ENCODE assay signal across 9 mouse cellular contexts in the genomic region with DNA sequence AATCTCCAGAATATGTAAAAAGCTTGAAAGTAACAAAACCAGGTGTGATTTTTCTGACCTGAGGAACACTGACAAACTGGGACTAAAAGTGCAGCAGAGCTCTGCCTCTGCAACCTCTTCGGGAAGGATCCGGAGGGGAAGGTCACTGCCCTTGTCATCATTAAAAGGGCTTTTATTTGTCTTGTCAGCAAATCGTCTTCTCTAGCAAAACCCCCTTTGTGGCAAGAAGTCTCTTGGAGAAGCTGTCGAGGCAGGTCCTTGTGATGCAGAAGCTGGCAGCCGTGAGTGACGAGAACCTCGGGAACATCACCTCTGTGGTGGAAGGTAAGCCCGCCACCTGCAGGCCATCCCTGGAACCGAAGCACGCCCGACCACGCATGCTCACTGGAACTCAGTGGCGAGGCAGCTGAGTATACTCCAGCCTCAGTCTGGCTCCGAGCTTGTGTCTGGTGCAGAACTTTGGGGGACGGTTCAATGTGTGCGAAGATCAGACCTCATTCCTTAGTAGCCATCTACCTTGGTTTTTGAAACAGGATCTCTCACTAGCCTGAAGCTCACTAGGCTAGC. TPM values are rescaled to one million over a fixed set of nuclear protein-coding genes. Genes with fewer than 3 reads are reported as not detected.
DNase-seq lines count a peak whose midpoint lies in the region; ATAC-seq and TF ChIP-seq lines count a peak whose summit lies in the region.
"Had no signal": no experiment of that assay in that cellular context is flagged by ENCODE, and none has a peak within 500 bp of the region (broad histone marks: within the 10 kb centered on the region; RNA-seq: fewer than 3 reads in every experiment).

No protein-coding gene starts in this region.

- peak; percentile 77 for TF ChIP-seq RAD21 in CH12.LX (IDR thresholded peaks at IDR 0.05; ENCODE audit: low read depth, low read length)

- TF ChIP-seq EP300 in CH12.LX (IDR thresholded peaks at IDR 0.05; ENCODE audit: low read length): no peak

- H3K4me1 ChIP-seq in CH12.LX (ENCODE audit: control insufficient read depth in 1 of 2, insufficient read depth in 2 of 2): peaks cover 0 to 11% of the 10 kb centered on the region in 2 experiments; a peak in 2 of 4 replicates
- H3K4me1 ChIP-seq in forebrain, embryonic 12.5 days: peaks cover 14% of the 10 kb centered on the region
- H3K4me1 ChIP-seq in heart, embryonic 16.5 days (ENCODE audit: control insufficient read depth, insufficient read depth, low read length): peaks cover 12% of the 10 kb centered on the region
- H3K4me1 ChIP-seq in liver, embryonic 15.5 days (replicated peaks): peaks cover 4% of the 10 kb centered on the region; the same call in 1 of the 2 replicates
- peaks cover 5% of the 10 kb centered on the region; the same call in 1 of the 2 replicates for H3K4me1 ChIP-seq in neural tube, embryonic 15.5 days

- dilution Hi-C loops in CH12.LX (cut with MboI; ENCODE audit: extremely low pct_ligation_motif_present, extremely low pct_unique_long_range_greater_than_20kb, low sequenced_read_pairs): no loop called here

- no peak for TF ChIP-seq POLR2A in CH12.LX (IDR thresholded peaks at IDR 0.05; ENCODE audit: low read depth, low read length)

- ATAC-seq in forebrain, embryonic 12.5 days (ENCODE audit: low FRiP score): peak; percentile 89
- peak; percentile 49; the same call in 1 of the 2 replicates for ATAC-seq in heart, embryonic 16.5 days (replicated peaks; ENCODE audit: extremely low read depth, insufficient read depth, low FRiP score)
- ATAC-seq in liver, embryonic 15.5 days (ENCODE audit: insufficient read depth): no peak
- ATAC-seq in neural tube, embryonic 15.5 days (ENCODE audit: low FRiP score): peak; percentile 92

- no peaks in the 10 kb centered on the region for H3K79me2 ChIP-seq in CH12.LX (replicated peaks; ENCODE audit: control insufficient read depth, extremely low read depth, insufficient read depth, poor library complexity, severe bottlenecking)

- WGBS in forebrain, embryonic 12.5 days: 8% methylated on average over 16 of the region's 16 CpGs
- WGBS in heart, embryonic 16.5 days: 14% methylated on average over 16 of the region's 16 CpGs
- WGBS in liver, embryonic 15.5 days (ENCODE audit: insufficient replicate concordance): 34% methylated on average over 16 of the region's 16 CpGs
- 9% methylated on average over 16 of the region's 16 CpGs for WGBS in neural tube, embryonic 15.5 days

- peaks cover 32 to 80% of the 10 kb centered on the region in 2 experiments for H3K36me3 ChIP-seq in CH12.LX (replicated peaks in 1 of 2; ENCODE audit: control insufficient read depth in 1 of 2, insufficient read depth in 1 of 2, low read length in 1 of 2)
- no peaks in the 10 kb centered on the region for H3K36me3 ChIP-seq in forebrain, embryonic 12.5 days (replicated peaks)
- H3K36me3 ChIP-seq in heart, embryonic 16.5 days (ENCODE audit: control insufficient read depth, insufficient read depth): peaks cover 17% of the 10 kb centered on the region
- peaks cover 5% of the 10 kb centered on the region; the same call in 1 of the 2 replicates for H3K36me3 ChIP-seq in liver, embryonic 15.5 days (replicated peaks)
- H3K36me3 ChIP-seq in neural tube, embryonic 15.5 days: peaks cover 46% of the 10 kb centered on the region

- no peaks in the 10 kb centered on the region for H3K27me3 ChIP-seq in CH12.LX (replicated peaks)
- H3K27me3 ChIP-seq in forebrain, embryonic 12.5 days: 0 out of 2 replicates have a peak, but pooled peaks cover 4% of the 10 kb centered on the region
- no peaks in the 10 kb centered on the region for H3K27me3 ChIP-seq in heart, embryonic 16.5 days (ENCODE audit: control insufficient read depth, insufficient read depth, low read length)
- no peaks in the 10 kb centered on the region for H3K27me3 ChIP-seq in liver, embryonic 15.5 days
- H3K27me3 ChIP-seq in neural tube, embryonic 15.5 days (replicated peaks): no peaks in the 10 kb centered on the region

- H3K4me3 ChIP-seq in CH12.LX (replicated peaks in 1 of 3; ENCODE audit: low read depth in 2 of 3, low read length in 2 of 3, poor library complexity in 1 of 3): no peak overlapping the region
- no peak overlapping the region for H3K4me3 ChIP-seq in forebrain, embryonic 12.5 days (replicated peaks)
- 0 out of 2 replicates have a peak overlapping the region, but pooled peaks have one; percentile 10 for H3K4me3 ChIP-seq in heart, embryonic 16.5 days (ENCODE audit: low read length)
- H3K4me3 ChIP-seq in liver, embryonic 15.5 days (replicated peaks): no peak overlapping the region
- H3K4me3 ChIP-seq in neural tube, embryonic 15.5 days (replicated peaks): no peak overlapping the region

- no peak overlapping the region for H3K4me2 ChIP-seq in CH12.LX (ENCODE audit: insufficient read depth, low read depth, poor library complexity, severe bottlenecking)
- peak overlapping the region; percentile 29 for H3K4me2 ChIP-seq in forebrain, embryonic 12.5 days
- peak overlapping the region; percentile 39 for H3K4me2 ChIP-seq in heart, embryonic 16.5 days (ENCODE audit: low read depth, low read length)
- peak overlapping the region; percentile 41 for H3K4me2 ChIP-seq in liver, embryonic 15.5 days
- H3K4me2 ChIP-seq in neural tube, embryonic 15.5 days: peak overlapping the region; percentile 42

- no peak overlapping the region for H3K27ac ChIP-seq in CH12.LX (ENCODE audit: insufficient read depth, low read depth)
- no peak overlapping the region for H3K27ac ChIP-seq in forebrain, embryonic 12.5 days
- H3K27ac ChIP-seq in heart, embryonic 16.5 days (ENCODE audit: low read length): no peak overlapping the region
- no peak overlapping the region for H3K27ac ChIP-seq in liver, embryonic 15.5 days (replicated peaks)
- no peak overlapping the region for H3K27ac ChIP-seq in neural tube, embryonic 15.5 days (replicated peaks)
- H3K27ac ChIP-seq: macrophage had no signal

- H3K9me3 ChIP-seq in CH12.LX (replicated peaks; ENCODE audit: low read length): peaks cover 2% of the 10 kb centered on the region
- H3K9me3 ChIP-seq in forebrain, embryonic 12.5 days: no peaks in the 10 kb centered on the region
- H3K9me3 ChIP-seq in heart, embryonic 16.5 days (replicated peaks; ENCODE audit: control insufficient read depth, low read length): no peaks in the 10 kb centered on the region
- no peaks in the 10 kb centered on the region for H3K9me3 ChIP-seq in liver, embryonic 15.5 days (replicated peaks)
- no peaks in the 10 kb centered on the region for H3K9me3 ChIP-seq in neural tube, embryonic 15.5 days (replicated peaks)

- DNase-seq in CH12.LX (ENCODE audit: extremely low read depth): peak; percentile 71
- DNase-seq in c-Kit-positive CD71-positive TER-119-negative erythroid progenitor cells, embryonic 14.5 days (ENCODE audit: low read depth): peak; percentile 53
- peak; percentile 89 to 95 for DNase-seq in kidney, postnatal 36 days
- peak; percentile 79 for DNase-seq in testis, postnatal 14 days (ENCODE audit: low spot score)

- H3K9ac ChIP-seq in CH12.LX (ENCODE audit: insufficient read depth, low read depth): no peak overlapping the region
- no peak overlapping the region for H3K9ac ChIP-seq in forebrain, embryonic 12.5 days
- H3K9ac ChIP-seq in heart, embryonic 16.5 days (ENCODE audit: low read length): peak overlapping the region; percentile 3; the same call in 1 of the 2 replicates
- H3K9ac ChIP-seq in liver, embryonic 15.5 days: no peak overlapping the region
- no peak overlapping the region for H3K9ac ChIP-seq in neural tube, embryonic 15.5 days (replicated peaks)

- in situ Hi-C loops in CH12.LX (cut with MboI; ENCODE audit: low pct_ligation_motif_present, low pct_unique_long_range_greater_than_20kb, low sequenced_read_pairs): loop anchor here (25.0 kb wide), 1 partner anchor 199 kb away; no protein-coding TSS in a partner anchor

- TF ChIP-seq CTCF in CH12.LX (conservative IDR thresholded peaks at IDR 0.05 in 1 of 2, IDR thresholded peaks at IDR 0.05 in 1 of 2; ENCODE audit: low read depth in 2 of 2, low read length in 2 of 2): peak; percentile 53 to 84; a peak in 3 of 4 replicates

TF ChIP-seq in CH12.LX, 34 proteins besides CTCF, POLR2A, EP300 and RAD21:
- TF ChIP-seq MAFK (IDR thresholded peaks at IDR 0.05; ENCODE audit: insufficient replicate concordance, low read length): peak; percentile 67; the same call in 1 of the 2 replicates
- TF ChIP-seq NRF1 (IDR thresholded peaks at IDR 0.05; ENCODE audit: low read depth, low read length): peak; percentile 90
- no peak for TF ChIP-seq USF2 (conservative IDR thresholded peaks at IDR 0.05; ENCODE audit: low read depth, low read length)
- TF ChIP-seq SMC3 (IDR thresholded peaks at IDR 0.05; ENCODE audit: low read depth, low read length): peak; percentile 81
- no peak for TF ChIP-seq IRF4 (IDR thresholded peaks at IDR 0.05; ENCODE audit: low read depth, low read length)
- no peak for TF ChIP-seq RCOR1 (conservative IDR thresholded peaks at IDR 0.05; ENCODE audit: low read depth, low read length)
- 0 out of 2 replicates have a peak, but pooled peaks have one; percentile 16 for TF ChIP-seq BHLHE40 (IDR thresholded peaks at IDR 0.05; ENCODE audit: low read depth, low read length)

RNA-seq across cellular contexts. Expression of a gene that starts 27.5 kb away (rescaled TPM):
- not detected in 2 replicates for total RNA-seq in CH12.LX (2012; rRNA removed)
- not detected in 2 replicates for total RNA-seq in CH12.LX (2014; rRNA removed)
- polyA plus RNA-seq in CH12.LX (2012; ENCODE audit: insufficient read length, low read depth): not detected in 2 replicates
- polyA plus RNA-seq in forebrain, embryonic 12.5 days (2016; fragmentation: Nextera tagmentation; extraction: Ambion mirVana): not detected in 2 replicates
- polyA plus RNA-seq in heart, embryonic 16.5 days (2015; fragmentation: Nextera tagmentation; extraction: Ambion mirVana): not detected in 2 replicates
- not detected in 2 replicates for polyA plus RNA-seq in liver, embryonic 15.5 days (2015; fragmentation: Nextera tagmentation; extraction: Ambion mirVana)
- polyA plus RNA-seq in neural tube, embryonic 15.5 days (2015; fragmentation: Nextera tagmentation; extraction: Ambion mirVana): not detected in 2 replicates
- polyA plus RNA-seq: macrophage had no signal

RNA-seq across cellular contexts. Expression of a gene that starts 48.2 kb away (rescaled TPM):
- total RNA-seq in CH12.LX (2012; rRNA removed) (117 and 138 TPM in 2 replicates), CH12.LX (2014; rRNA removed) (166 and 191 TPM in 2 replicates)
- polyA plus RNA-seq in CH12.LX (2012; ENCODE audit: insufficient read length, low read depth): 164 and 166 TPM in 2 replicates
- polyA plus RNA-seq in forebrain, embryonic 12.5 days (2016; fragmentation: Nextera tagmentation; extraction: Ambion mirVana): 127 and 131 TPM in 2 replicates
- polyA plus RNA-seq in heart, embryonic 16.5 days (2015; fragmentation: Nextera tagmentation; extraction: Ambion mirVana): 108 and 118 TPM in 2 replicates
- polyA plus RNA-seq in liver, embryonic 15.5 days (2015; fragmentation: Nextera tagmentation; extraction: Ambion mirVana): 95.4 and 113 TPM in 2 replicates
- polyA plus RNA-seq in neural tube, embryonic 15.5 days (2015; fragmentation: Nextera tagmentation; extraction: Ambion mirVana): 16.5 and 39.5 TPM in 2 replicates
